Mouse (Mus musculus) lung, postnatal 0 days (tissue): ENCODE measurements around the gene Zfp341.

Experiments used
- CTCF ChIP-seq: IDR thresholded peaks from 2 replicates; pipeline ENCODE4 v1.5.1; 2016; ENCODE audit warnings: antibody characterized with exemption, mild to moderate bottlenecking
- EP300 ChIP-seq: IDR thresholded peaks from 2 replicates; pipeline ENCODE4 v1.6.1; 2016; ENCODE audit warnings: antibody characterized with exemption, mild to moderate bottlenecking, control low read depth

DNA sequence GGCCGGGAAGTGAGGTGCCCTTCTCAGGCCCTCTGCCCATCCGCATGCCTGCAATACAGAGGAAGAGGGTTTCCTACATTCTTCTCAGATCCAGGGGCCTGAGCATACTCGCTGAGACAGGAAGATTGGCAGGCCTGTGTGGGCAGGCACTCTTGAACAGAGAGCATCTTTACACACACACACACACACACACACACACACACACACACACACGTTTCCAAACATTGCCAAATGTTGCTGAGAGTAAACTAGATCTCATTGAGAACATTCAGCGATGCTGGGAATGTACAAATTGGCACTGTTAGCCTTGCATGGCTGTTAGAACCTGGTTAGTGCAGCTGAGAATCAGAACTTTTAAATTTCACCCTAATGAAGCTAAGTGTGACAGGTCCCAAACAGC, 17.4 kb downstream of the Zfp341 start:
- no peak for TF ChIP-seq CTCF
- no peak for TF ChIP-seq EP300
